Mouse (Mus musculus): ENCODE data around the gene Zmynd8. TPM values are rescaled to one million over a fixed set of nuclear protein-coding genes. Genes with fewer than 3 reads are reported as not detected.

Gene Zmynd8
- total RNA-seq, 2 experiments from 2014 or later, result 61.4 to 61.9 TPM

- DNase-seq (ENCODE audit: low spot score in 2 of 2), result no peak
These were observed 37.7 kb downstream of the Zmynd8 start for GRCm38 (mm10) chr2:165860962-165861682.

- DNase-seq (ENCODE audit: low spot score in 2 of 2), result no peak
These were observed 38.4 kb downstream of the Zmynd8 start for GRCm38 (mm10) chr2:165860447-165860846.

- no peak for DNase-seq (ENCODE audit: low spot score in 2 of 2)
These were observed 40.1 kb downstream of the Zmynd8 start for GRCm38 (mm10) chr2:165858453-165859384.

GRCm38 (mm10) chr2:165857841-165858426, 40.9 kb downstream of the Zmynd8 start:
- DNase-seq (ENCODE audit: low spot score in 2 of 2), result peak in 1 of 2 experiments; percentile 41

GRCm38 (mm10) chr2:165857395-165857831, 41.4 kb downstream of the Zmynd8 start:
- DNase-seq (ENCODE audit: low spot score in 2 of 2), result no peak

GRCm38 (mm10) chr2:165856611-165857200, 42.1 kb downstream of the Zmynd8 start:
- no peak for DNase-seq (ENCODE audit: low spot score in 2 of 2)

GRCm38 (mm10) chr2:165855641-165856301, 43.0 kb downstream of the Zmynd8 start:
- DNase-seq (ENCODE audit: low spot score in 2 of 2), result no peak

- DNase-seq (ENCODE audit: low spot score in 2 of 2), result no peak
These were observed 44.4 kb downstream of the Zmynd8 start for GRCm38 (mm10) chr2:165854207-165854968.

GRCm38 (mm10) chr2:165852896-165853633, 45.8 kb downstream of the Zmynd8 start:
- DNase-seq (ENCODE audit: low spot score in 2 of 2), result no peak

GRCm38 (mm10) chr2:165852453-165852852, 46.4 kb downstream of the Zmynd8 start:
- DNase-seq (ENCODE audit: low spot score in 2 of 2), result no peak

GRCm38 (mm10) chr2:165851811-165852415, 46.9 kb downstream of the Zmynd8 start:
- no peak for DNase-seq (ENCODE audit: low spot score in 2 of 2)

- DNase-seq (ENCODE audit: low spot score in 2 of 2), result no peak
These were observed 48.0 kb downstream of the Zmynd8 start for GRCm38 (mm10) chr2:165850826-165851225.

- peak; percentile 42 to 59 for DNase-seq (ENCODE audit: low spot score in 2 of 2)
These were observed 49.7 kb downstream of the Zmynd8 start for GRCm38 (mm10) chr2:165849129-165849528.

- no peak for DNase-seq (ENCODE audit: low spot score in 2 of 2)
These were observed 52.0 kb downstream of the Zmynd8 start for GRCm38 (mm10) chr2:165846787-165847186.

GRCm38 (mm10) chr2:165845490-165845889, 53.3 kb downstream of the Zmynd8 start:
- DNase-seq (ENCODE audit: low spot score in 2 of 2), result no peak

GRCm38 (mm10) chr2:165843350-165843749, 55.5 kb downstream of the Zmynd8 start:
- no peak for DNase-seq (ENCODE audit: low spot score in 2 of 2)

- no peak for DNase-seq (ENCODE audit: low spot score in 2 of 2)
These were observed 56.6 kb downstream of the Zmynd8 start for GRCm38 (mm10) chr2:165842241-165842640.

GRCm38 (mm10) chr2:165841805-165842204, 57.0 kb downstream of the Zmynd8 start:
- no peak for DNase-seq (ENCODE audit: low spot score in 2 of 2)

- no peak for DNase-seq (ENCODE audit: low spot score in 2 of 2)
These were observed 58.0 kb downstream of the Zmynd8 start for GRCm38 (mm10) chr2:165840852-165841251.
